Mouse (Mus musculus): Measurements from ENCODE around the gene Esrrb. TPM values are rescaled to one million over a fixed set of nuclear protein-coding genes. Genes with fewer than 3 reads are reported as not detected.

Esrrb gene
- total RNA-seq, 2 experiments from 2014 or later, result not detected

DNA sequence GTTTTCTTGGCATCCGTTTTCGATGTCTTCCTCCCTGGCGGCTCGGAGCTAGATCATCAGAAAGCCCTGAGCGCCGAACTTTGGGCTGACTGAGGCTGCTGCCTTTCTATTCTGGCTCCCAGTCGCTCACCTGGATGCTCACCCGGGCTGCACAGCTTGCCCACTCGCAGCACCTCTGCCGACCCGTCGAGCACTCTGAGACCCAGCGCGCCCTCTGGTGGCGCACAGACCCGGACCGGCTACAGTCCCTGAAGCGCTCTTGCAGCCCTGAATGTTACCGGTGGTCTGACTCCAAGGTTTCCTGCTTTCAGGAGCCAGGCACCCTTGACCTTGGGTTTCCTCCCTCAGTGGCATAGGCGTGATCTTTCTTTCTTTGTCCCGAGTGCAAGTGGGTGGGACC, 41.8 kb downstream of the Esrrb start:
- peak; percentile 47; the same call in 1 of the 2 replicates for ATAC-seq (ENCODE audit: poor library complexity, severe bottlenecking)

DNA sequence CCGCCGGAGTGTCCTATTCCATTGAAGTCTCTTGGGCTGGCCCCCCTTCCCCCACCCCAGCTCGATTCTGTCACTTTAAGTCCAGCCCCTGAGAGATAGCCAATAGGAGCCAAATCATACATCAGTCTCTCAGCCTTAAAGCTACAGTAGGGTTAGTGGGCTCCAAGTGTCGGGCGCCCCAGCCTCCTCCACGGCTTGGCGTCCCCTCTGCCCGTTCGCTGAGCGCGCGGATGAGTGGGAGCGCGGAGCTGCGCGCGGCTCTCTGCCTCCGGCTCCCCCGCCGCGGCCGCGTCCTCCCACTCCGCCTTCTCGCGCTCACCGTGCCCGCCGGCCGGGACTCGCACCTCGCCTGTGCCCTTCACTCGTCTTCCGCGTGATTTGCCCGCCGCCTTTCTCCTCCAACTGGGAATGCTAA, 60.6 kb downstream of the Esrrb start:
- ATAC-seq (ENCODE audit: poor library complexity, severe bottlenecking), result no peak

DNA sequence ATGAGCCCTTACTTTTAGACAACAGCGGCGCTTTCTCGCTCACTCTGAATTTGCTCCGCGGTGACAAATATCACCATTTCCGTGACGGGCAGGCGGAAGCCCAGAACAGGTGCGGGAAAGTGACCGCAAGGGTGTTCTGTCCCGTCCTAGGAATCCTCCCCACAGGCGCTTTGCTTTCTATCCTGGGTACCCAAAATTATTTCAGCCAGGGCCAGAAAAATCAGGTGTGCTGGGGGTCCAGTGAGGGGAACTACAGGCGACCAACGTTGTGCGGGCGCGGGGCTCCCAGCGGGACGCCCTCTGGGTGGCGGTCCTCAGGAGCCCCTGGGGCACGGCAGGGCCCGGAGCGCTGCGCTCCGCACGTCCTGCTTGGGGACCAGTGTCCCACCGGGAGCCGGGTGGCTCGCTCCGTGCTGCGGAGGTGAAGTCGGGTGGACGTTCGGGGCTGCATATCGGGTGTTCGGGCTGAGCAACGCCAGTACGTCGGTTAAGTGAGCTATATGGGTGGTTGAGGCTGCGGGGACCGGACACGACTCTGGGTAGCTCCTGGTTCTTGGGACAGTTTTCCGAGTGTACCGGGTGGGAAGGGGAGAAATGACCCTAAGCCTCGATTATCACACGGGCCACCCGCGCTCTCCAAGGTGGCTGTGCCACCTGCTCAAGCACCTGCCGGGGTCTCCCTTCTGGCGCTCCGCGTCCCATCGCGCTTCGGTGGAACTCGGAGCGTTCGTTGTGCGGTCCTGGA, 61.4 kb downstream of the Esrrb start:
- no peak for ATAC-seq (ENCODE audit: poor library complexity, severe bottlenecking)

DNA sequence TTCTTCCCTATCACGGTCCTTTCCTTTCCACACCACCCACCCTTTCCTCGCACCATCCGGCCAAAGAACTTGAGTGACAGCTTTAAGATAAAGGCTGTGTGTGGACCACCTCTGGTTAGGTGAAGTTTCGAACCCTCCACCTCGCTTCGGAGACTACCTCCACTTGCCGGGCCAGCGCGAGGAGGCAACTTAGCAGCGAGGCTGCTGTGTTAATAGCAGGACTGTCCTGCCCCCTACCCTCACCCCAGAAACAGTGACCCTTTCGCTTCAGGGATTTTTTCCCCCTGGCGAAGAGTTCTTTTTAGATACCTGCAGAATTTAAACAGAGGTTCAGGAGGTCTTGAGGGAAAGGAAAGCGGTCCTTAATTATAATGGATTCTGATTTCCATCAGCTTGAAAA, 62.2 kb downstream of the Esrrb start:
- no peak for ATAC-seq (ENCODE audit: poor library complexity, severe bottlenecking)

DNA sequence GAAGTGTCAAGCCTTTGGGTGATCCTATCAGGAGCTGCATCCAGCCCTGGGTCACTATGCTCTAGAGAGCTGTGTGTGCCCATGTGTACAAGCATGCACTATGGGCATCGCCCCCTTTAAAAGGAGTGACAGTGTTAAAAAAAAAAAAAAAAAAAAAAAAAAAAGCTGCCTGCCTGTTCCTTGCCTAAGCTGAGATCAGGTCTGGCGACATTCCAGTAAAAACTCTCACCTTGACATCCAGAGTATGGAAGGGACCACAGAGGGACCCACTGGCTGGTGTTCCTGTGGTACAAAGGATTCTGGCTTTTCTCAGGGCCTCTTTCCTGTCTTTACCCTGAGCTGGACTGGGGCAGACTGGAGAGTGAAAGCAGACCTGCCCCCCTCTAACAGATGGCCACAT, 66.7 kb downstream of the Esrrb start:
- ATAC-seq (ENCODE audit: poor library complexity, severe bottlenecking), result no peak

DNA sequence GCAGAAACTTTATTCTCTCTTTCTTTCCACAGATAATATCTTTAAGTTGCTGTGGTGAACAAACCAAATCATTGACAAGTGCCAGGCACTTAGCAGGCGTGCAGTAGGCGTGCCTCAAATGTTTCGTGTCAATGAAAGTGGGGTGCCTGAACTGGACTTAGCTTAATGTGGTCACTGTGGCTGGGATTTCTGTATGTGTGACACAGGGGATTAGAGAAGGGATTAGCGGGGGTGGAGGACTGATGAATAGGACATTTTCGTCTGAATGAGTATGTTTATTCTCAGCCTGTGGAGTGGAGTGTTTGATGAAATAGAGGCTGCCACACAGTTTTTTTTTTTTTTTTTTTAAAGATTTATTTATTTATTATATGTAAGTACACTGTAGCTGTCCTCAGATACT, 70.8 kb downstream of the Esrrb start:
- ATAC-seq (ENCODE audit: poor library complexity, severe bottlenecking), result no peak

DNA sequence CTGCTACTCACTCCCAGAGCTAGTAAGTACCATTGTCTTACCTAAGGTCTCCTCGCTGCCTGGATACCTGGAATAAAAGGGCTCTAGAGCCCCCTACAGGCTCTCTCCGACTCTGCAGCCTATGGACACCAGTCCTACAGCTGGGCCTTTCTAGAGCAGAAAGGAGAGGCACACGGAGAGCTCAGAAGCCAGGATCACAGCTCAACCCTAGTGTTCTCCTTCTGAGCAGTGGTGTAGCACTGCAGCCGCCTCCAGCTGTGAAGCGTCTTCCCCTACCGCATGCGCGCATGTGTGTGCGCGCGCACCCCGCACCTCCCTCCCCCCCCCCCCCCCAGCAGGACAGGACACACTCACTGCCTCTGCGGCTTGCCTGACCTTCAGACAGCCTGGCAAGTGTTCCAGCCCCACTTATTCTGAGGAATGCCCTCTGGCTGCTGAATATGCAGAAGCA, 72.5 kb downstream of the Esrrb start:
- ATAC-seq (ENCODE audit: poor library complexity, severe bottlenecking), result no peak

DNA sequence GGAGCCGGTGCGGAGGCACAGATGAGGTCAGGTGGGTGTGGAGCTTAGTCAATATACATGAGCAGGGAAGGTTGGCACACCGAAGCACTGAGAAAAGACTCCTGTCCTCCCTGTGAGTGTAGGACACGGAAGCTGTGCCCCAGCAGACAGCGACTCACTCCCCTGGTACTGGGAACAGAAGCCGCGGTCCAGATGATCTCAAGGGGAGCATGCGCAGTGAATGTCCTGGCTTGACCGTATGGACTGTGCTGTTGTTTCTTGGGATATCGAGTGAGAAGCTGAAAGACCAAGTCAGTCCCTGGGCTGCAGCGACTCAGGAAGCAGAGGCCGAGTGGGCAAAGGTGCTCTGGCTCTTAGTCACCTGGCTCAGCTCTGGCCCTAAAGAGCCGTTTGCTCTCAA, 74.7 kb downstream of the Esrrb start:
- ATAC-seq (ENCODE audit: poor library complexity, severe bottlenecking), result no peak

DNA sequence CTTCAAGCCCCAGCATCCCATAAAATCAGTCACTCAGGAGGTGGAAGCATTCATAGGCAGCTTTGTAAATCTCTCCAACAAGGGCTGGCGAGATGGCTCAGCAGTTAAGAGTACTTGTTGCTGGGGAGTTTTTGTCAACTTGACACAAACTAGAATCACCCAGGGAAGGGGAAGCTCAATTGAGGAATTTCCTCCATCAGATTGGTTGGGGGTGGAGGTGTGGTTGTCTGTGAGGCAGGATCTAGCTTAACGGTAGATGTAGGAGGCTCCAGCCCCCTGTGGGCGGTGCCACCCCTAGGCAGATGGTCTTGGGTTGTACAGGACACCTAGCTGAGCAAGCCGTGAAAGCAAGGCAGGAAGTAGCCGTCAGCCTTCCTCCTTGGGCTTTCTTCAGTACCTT, 89.9 kb downstream of the Esrrb start:
- no peak for ATAC-seq (ENCODE audit: poor library complexity, severe bottlenecking)

DNA sequence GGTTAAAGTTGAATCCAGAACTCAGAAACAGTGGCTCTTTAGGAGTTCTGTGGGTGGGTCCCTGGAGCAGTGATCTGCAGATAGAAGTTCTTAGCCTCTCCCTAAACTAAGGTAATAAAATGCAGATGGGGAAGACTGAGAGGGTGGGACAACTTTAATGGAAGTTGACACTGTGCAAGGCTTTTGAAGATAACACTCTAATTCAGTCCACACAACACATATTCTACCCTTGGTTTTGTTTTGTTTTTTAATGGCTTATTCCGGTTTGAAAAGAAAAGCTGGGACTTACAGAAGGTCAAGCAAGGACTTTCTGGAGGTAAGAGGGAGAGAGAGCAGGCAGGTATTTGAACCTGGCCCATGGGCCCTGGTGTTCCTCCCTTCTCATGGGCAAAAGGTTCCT, 94.1 kb downstream of the Esrrb start:
- no peak for ATAC-seq (ENCODE audit: poor library complexity, severe bottlenecking)

DNA sequence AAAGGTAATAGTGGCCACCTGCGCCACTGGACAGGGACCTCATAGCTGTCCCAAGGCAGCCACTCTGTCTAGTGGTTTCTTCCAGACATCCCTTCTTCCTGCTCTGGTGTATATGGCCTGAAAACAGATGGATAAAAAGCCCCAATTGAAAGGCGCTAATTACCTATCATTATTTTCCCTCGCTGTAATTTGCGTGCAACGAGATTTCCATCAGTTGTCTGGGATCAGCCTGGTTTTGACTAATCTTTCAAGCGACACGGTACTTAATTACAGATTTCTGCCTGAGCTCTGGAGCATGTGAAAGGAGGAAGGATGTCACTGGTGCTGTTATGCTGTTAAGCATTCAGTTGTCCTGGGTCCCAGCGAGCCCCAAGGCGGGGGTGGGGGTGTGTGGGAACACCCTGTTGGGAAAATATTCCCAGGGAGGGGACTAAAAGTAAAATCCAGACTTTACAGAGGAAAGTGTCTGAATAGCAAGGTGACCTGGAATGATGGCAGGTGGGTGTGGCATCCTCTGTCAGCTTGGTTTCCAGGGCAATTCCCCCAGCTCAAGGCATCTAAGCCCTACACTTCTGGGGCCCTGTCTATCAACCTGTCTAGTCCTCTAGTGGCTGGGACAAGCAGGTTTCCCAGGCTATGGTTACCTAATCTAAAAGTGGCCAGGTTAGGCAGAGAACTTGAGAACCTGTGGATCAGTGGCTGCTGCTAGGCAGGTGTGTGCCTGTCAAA, 102.0 kb downstream of the Esrrb start:
- ATAC-seq (ENCODE audit: poor library complexity, severe bottlenecking), result no peak

DNA sequence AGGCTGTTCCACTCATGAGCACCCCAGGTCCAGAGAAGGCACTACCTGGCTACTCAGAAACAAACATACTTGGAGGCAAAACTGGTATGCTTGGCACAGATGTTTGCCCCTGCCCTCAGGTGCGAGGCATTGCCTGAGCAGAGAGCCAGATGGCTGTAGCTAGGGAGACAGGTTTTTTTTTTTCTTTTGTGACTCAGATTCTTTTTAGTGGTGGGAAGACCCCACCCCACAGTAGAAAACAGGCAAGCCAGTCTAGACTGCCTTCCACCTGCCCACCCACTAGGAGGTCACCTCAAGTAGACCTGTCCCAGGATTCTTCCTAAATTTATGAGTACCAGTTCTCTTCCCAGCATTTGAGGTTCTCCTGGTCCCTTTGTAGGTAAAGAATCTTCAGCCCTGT, 103.5 kb downstream of the Esrrb start:
- ATAC-seq (ENCODE audit: poor library complexity, severe bottlenecking), result no peak

DNA sequence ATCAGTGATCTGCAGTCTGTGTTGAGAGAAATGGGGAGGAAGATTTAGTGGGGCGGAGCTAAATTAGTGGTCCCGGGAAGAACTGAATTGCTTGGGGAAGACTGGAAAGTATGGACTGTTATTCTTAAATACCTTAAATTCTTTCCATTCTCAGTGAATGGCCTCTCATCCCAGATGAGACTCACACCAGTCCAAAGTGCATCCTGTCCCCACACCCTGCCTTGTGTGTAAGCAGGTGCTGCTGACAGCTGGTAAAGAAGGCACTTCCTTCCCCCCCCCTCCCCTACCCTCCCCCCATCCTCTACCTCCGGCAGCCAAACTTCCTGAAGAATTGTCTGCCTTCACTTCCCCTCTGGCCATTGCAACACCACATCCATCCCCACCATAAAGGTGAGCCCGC, 105.3 kb downstream of the Esrrb start:
- no peak for ATAC-seq (ENCODE audit: poor library complexity, severe bottlenecking)

DNA sequence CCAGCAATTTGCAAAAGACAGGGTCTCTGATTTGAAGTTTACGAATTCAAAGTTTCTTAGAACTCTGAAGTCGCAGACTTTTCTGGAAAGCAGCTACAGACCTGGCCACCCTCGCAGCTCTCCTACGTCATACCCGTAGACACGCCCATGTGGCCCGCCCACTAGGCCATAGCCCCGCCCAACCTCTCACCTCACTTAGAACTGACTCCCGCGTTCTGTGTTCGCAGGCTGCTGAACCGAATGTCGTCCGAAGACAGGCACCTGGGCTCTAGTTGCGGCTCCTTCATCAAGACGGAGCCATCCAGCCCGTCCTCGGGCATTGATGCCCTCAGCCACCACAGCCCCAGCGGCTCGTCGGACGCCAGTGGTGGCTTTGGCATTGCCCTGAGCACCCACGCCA, 109.0 kb downstream of the Esrrb start:
- ATAC-seq (ENCODE audit: poor library complexity, severe bottlenecking), result no peak

DNA sequence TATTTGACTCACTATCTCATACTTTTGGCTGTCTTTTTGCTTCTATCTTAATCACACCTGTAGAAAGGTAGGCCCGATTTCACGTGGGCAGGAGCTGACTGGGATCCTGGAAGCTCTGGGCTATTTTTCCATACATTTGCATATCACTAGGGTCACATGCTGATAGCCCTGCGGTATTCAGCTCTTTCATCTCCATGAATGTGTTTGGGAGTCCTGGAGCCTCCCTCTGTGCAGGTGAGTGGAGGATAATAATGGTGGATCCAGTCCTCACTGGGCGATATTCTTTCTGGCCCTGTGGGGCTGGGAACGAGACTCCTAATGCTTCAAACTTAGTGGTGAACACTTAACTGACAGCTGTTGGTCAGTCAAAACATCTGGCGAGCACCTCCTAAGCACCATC, 110.0 kb downstream of the Esrrb start:
- ATAC-seq (ENCODE audit: poor library complexity, severe bottlenecking), result no peak

DNA sequence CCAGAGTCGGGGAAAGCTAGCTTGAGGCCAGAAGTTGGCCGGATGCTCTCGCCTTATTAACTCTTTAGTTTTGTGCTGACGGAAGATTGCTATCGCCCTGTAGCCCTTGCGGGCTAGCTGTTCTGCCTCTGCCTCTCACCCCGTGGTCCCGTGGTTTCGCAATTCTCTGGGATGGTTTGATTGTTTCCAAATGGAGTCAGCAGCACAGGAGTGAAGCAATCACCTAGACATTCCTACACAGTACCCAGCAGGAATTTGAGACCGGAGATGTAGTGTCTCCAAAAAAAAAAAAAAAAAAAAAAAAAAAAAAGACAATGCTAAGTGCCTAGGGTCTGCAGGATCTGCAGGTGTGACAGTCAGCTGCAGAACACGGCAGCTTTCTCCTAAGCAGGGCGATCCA, 112.7 kb downstream of the Esrrb start:
- ATAC-seq (ENCODE audit: poor library complexity, severe bottlenecking), result no peak

DNA sequence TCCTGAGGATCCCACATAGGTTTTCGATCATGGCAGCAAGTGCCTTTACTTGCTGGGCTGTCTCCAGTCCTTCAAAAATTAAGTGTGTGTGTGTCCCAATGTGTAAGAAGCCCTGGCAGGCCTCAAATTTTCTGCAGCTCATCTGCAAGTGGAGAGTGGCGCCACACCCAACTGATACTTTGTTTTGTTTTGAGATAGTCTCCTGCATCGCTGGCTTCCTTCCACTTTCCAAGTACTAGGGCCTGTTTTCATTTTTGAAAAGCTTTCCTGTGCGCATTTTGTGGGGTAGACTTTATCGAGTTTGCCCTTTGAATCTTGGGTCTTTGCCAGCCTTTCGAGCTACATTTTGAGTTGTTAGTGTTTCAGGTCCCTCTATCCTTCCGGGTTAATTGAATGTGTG, 115.1 kb downstream of the Esrrb start:
- no peak for ATAC-seq (ENCODE audit: poor library complexity, severe bottlenecking)

DNA sequence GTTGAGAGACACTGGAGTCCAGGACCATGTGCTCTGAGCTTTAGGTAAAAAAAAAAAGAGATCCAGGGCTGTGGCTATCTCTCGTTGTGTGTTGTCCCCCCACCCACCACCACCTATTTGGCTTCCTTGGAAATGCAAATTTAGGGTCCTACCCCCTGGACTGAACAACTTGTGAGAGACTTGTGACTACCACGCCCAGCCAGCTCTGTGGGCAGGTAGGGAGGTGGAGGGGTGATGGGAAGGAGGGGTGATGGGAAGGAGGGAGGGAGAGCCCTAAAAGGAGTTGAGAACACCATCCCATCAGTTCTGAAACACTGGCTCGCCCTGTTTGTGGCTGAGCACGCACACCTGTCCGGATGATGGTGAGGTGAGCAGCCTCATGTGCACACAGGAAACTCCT, 118.0 kb downstream of the Esrrb start:
- ATAC-seq (ENCODE audit: poor library complexity, severe bottlenecking), result no peak

DNA sequence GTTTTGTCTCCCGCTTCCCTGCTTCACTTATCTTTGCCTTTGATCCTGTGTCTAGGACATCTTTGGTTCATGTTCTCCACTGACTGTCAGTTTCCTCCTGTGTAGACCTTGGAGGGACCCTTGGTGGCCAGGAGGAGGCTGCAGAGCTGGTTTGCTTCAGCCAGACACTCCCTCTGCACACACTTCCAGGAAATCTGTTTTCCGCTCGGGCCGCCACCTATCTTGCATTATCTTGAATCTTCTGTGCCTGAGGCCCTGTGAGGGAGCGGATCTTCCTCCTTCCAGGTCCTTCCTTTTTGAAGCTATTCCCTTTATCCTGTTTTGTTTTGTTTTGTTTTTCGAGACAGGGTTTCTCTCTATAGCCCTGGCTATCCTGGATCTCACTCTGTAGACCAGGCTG, 121.1 kb downstream of the Esrrb start:
- ATAC-seq (ENCODE audit: poor library complexity, severe bottlenecking), result no peak

DNA sequence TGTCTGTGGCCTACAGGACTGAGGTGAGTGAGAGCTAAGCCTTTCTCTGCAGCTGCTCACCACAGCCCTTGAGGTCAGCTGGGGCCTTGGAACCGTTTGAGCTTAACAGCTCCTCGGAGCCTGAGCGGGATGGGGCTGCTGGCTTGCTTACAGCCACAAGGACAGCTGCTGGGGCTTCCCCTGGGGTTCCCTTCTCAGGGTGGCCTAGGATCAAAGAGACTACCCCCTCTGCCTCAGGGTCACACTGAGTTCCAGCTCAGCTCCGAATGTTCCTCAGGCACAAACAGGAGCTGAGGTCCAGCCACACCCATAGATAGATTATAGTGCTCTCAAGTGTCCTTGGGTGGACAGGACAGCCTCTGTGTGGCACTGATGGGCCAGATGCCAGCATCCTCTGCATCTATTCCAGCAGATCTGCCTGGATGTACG, 122.5 kb downstream of the Esrrb start:
- ATAC-seq (ENCODE audit: poor library complexity, severe bottlenecking), result no peak

DNA sequence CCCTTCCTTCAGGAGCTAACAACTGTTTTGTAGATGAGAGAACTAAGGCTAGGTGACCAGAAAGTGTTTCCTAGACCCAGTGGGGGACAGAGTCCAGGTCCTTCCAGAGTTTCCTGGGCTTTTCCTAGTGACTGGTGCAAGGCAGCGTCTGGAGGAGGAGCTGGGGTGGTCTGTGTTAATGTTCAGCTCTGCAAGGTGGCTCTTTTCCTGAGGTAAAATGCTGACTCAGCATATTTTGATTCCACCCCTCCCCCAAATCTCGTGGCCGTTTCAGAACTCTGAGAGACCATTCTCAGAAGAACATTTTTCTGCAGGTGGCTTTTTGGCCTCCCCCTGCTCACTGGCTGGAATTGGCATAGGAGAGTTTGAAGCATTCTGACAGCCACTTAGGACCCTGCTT, 127.1 kb downstream of the Esrrb start:
- no peak for ATAC-seq (ENCODE audit: poor library complexity, severe bottlenecking)

DNA sequence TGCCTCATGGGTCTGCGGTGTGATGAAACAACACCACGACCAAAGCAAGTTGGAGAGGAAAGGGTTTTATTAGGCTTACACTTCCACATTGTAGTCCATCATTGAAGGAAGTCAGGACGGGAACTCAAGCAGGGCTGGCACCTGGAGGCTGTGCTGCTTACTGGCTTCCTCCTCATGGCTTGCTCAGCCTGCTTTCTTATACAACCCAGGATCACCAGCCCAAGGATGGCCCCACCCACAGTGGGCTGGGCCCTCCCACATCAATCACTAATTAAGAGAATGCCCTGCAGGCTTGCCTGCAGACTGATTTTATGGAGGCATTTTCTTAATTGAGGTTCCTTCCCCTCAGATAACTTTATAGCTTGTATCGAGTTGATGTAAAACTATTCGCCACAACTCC, 129.1 kb downstream of the Esrrb start:
- no peak for ATAC-seq (ENCODE audit: poor library complexity, severe bottlenecking)

DNA sequence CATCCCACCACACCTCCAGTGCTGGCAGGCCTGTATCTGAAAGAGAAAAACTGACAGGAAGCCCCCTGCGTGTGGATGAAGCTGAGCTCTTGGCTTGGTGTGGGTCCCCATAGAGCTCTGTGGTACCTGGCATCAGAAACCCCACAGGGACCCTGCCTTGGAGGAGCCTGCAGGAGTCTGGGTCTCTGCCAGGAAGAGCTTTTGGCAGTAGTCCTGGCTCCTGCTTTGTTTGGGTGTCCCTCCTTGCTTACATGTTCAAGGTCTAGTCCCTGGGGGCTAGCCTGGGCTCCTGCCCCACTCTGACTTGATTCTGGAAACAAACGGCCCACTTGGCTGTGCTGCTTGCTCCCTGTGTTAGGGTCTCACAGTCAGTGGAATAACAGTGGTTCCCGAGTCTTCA, 130.6 kb downstream of the Esrrb start:
- ATAC-seq (ENCODE audit: poor library complexity, severe bottlenecking), result no peak
